Mouse (Mus musculus) B cell, adult 2 months (primary cell): ENCODE measurements at regions not wholly inside any gene's neighbourhood (a gene's known extent, or its start where the extent isn't known, plus 50 kb on each side); places are given as distances from the start of the nearest gene placed in this dataset.

Experiments
- DNase-seq, 2 experiments: peaks; one replicate each; pipeline ENCODE4 v3.0.0; 2022

DNA sequence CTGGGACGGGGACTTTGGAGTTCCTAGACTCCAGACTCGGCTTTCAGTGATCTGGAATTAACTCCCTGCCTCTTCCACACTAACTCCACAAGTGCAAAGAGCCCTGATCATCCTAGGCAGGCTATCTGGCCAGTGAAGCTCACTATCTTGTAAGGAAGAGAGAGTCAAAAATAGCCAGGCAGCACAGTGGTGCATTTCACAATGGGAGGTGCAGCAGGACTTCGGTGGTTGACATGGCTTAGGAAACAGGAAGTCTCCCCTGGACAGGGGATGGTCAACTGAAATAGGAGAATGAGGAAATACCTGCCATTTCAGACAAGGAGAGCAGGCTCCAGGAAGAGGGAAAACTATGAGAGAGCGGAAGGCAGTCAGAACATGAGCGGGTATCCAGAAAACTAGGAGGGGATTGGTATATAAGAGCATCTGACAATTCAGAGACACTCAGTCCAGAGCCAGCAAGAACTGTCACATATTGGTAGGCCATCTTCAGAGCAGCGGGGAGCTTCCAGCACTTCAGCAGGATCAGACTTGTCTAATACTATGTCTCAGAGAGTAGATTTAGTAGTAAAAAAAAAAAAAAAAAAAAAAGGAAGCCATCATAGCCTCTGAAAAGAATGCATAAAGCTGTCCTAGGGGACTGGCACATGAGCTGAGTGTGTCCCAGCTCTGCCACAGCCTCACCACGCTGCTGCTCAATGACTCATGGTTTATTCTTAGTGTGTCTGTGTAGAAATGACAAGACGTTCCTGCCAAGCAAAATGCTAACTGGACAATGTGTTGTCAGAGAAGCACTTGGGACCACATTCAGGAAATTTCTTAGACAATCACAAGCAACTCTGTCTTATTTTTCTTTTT is 184.5 kb upstream of the Cpeb2 start:
- DNase-seq, result no peak

GRCm38 (mm10) chr5:43049381-43050301 is 183.3 kb upstream of the Cpeb2 start:
- DNase-seq, result no peak

- no peak for DNase-seq
These were observed 181.9 kb upstream of the Cpeb2 start for GRCm38 (mm10) chr5:43050961-43051517.

GRCm38 (mm10) chr5:43052668-43053067 is 180.3 kb upstream of the Cpeb2 start:
- DNase-seq, result no peak

DNA sequence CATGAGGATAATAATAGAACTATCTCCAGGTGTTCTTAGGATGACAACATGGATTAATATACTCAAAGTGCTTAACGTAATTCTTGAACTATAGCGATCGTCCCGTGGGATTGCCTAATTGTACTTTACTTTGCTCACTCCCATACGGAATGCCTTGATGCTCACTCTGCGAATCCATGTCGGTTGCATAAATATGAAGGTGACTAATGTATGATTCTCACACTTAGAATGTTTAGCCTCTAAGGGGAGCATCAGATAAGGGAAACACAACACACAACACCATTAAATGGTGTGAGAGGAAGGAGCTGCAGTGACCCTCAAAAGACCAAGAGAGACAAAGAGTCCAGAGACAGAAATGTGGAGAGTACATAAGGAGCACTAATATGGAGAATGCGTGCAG is 178.4 kb upstream of the Cpeb2 start:
- DNase-seq, result no peak

DNA sequence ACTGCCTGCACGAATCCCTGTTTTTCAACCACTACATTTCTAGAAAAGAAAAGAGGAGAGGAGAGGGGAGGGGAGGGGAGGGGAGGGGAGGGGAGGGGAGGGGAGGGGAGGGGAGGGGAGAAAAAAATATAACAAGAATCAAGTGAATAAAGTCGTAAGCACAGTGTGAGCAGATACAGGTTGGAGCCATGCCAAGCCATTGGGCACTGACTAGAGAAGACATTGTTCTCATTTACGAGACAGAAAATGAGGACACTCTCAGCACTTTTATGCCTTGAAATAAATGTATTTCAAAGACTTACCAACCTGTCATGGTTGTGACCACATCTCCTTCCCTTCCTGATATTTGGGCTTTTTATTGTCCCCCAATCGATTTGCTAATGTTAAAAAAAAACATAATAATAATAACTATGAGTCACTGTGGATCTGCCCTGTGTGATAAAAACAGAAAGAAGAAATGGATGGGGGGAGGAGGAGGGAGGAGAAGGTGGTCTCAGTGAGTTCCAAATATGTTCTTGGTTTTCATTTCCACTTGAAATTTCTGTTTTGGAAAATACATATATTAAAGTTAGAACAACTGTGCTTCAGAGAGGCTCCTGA is 177.8 kb upstream of the Cpeb2 start:
- no peak for DNase-seq

- no peak for DNase-seq
These were observed 176.5 kb upstream of the Cpeb2 start for GRCm38 (mm10) chr5:43056486-43056885.

GRCm38 (mm10) chr5:43061243-43061642 is 171.7 kb upstream of the Cpeb2 start:
- DNase-seq, result no peak

GRCm38 (mm10) chr5:43061797-43062391 is 171.1 kb upstream of the Cpeb2 start:
- no peak for DNase-seq

DNA sequence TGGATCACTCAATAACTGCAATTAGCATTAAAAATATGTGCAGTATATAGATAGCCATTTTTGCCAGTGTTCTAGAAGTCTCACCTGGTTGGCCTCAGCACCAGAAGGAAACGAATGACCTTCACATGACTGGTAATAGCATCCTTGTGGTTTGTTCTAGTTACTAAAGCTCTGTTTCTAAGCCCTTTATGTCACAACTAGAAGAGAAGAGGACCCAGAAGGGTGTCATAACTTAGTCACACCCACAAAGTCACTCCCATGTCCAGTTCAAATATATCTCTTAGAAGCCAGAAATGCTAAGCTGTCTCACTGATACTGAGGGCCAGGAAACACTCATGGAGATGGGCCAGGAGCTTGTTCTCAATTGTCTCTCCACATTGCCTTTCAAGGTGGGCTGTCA is 170.5 kb upstream of the Cpeb2 start:
- no peak for DNase-seq

- no peak for DNase-seq
These were observed 169.6 kb upstream of the Cpeb2 start for GRCm38 (mm10) chr5:43063386-43063785.

DNA sequence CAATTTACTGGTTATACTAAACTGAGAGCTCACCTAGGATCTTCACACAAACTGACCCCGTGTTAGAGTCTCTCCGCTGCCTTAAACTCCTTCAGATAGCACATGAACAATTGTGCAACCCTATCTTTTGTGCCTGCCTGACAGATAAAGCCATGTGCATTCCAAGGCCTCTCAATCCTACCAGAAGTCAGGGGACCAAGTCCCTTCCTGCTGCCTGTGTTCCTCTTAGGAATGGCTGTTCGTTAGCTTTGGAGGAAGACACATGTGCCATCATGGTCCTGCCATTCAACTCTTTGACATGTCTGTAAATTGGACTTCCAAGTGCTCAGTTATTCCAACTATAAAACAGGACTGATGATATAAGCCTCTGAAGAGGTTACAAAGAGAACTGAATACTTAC is 161.4 kb upstream of the Cpeb2 start:
- no peak for DNase-seq

GRCm38 (mm10) chr5:43072340-43072739 is 160.6 kb upstream of the Cpeb2 start:
- no peak for DNase-seq

- no peak for DNase-seq
These were observed 158.4 kb upstream of the Cpeb2 start for GRCm38 (mm10) chr5:43074536-43074935.

DNA sequence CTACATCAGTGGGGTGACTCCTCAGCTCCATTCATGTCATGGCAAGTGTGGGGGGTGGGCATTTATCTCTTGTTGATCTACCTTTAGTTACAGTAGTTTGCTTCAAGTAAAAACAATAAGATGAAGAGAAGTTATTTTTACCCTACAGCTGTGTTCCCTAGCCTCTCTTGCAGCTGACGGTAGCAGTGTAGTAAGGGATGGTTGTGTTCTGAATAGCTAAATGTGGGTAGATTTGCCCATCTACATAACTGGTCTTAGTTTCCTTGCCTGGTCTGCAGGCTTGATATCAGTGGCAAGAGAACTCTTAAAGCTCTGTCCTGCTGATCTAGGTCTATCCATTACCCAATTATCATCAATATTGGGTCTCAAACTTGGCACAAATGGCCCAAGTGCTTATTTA is 152.7 kb upstream of the Cpeb2 start:
- DNase-seq, result no peak

GRCm38 (mm10) chr5:43081561-43082534 is 151.1 kb upstream of the Cpeb2 start:
- no peak for DNase-seq

GRCm38 (mm10) chr5:43087077-43087476 is 145.9 kb upstream of the Cpeb2 start:
- DNase-seq, result no peak

DNA sequence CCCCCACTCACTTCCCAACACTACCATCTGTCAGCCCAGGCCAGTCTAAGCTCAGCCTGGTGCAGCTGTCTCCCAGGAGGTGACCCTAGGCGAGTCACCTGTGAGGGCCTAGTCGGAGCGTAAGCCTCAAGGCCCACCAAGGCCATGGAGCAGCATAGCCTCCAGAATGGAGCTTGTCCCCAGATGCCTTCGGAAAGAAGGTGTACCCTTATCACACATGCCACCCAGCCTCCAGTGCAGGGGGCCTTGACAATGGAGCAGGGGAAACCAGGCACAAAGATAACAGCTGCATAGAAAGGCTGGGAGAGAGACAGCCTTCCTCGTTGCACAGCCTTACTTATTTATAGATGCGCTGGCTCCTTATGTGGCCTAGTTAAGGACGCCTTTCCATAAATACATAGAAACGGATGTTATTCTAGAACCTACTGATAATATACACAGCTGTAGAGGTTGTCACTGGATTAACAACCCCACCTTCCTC is 145.0 kb upstream of the Cpeb2 start:
- DNase-seq, result no peak

DNA sequence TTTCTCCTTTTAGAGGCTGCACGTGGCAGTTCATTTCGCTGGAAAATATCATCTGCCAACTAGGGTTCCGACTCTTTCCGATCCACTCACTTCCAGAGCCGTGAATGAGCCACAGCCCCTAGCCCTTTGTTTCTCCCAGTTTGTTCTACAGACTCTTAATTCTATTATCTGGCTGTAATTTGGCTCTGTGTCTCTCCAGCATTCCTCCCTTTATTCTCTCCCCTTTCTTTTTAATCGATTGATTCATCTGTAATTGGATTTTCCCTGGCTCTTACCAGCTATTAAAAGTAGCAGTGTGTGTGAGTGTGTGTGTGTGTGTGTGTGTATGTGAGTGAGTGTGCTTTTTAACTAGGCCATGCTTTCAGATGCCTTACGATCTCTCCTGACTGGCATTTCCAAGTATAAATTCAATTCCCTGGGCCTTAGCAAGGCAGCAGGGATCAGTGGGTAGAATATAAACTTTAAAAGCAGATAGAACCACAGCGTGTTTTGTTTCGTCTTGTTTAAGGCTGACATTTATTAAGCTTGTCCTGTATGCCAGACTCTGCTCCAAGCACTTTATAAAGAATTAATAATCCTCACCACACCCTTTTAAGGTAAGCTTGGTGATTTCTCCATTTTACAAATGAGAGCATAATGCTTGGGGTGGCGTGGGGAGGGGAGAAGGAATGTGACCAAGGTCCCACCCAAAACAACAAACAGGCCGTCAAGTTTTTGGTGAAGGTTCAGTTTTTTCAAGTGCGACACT is 144.1 kb upstream of the Cpeb2 start:
- no peak for DNase-seq

DNA sequence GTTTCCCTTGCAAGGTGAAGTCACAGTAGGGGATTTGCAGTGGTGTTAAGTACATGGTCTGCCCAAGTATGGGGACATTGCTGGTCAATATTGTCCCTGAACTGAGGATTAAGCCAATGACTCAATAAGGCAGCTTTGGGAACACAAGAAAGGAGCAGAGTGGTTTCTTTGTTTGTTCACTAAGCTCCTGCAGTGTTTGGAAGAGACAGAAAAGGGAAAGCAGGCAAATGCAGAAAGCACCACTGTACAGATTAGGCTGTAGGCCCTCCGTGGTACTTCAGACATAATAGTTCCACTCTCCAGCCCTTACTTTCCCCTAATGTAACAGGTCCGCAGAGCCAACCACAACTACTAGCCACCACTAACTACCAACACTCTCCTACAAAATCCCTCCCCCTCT is 143.5 kb upstream of the Cpeb2 start:
- DNase-seq, result no peak

DNA sequence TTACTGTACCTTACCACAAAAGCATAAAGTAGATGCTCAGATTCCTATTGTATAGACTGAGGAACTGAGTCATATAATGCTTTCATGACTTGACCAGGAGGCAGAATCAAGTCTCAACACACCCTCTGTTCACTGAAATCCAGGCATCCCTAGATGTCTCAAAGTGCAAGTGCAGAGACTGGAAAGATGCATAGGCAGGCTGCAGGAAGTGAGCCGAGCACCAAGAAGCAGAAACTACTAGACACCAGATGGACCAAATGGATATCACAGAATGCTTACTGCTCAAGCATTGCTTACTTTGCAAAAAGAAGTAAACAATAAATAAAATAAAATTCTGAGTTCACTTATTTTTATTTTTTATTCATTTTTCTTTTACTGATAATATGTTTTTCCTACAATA is 143.0 kb upstream of the Cpeb2 start:
- DNase-seq, result no peak
